Comparison of ENCODE assay signal across 9 mouse cellular contexts in genomic region chr9:35200529-35201060, GRCm38 (mm10). TPM values are rescaled to one million over a fixed set of nuclear protein-coding genes. Genes with fewer than 3 reads are reported as not detected.
DNase-seq lines count a peak whose midpoint lies in the region; ATAC-seq and TF ChIP-seq lines count a peak whose summit lies in the region.
"Had no signal": no experiment of that assay in that cellular context is flagged by ENCODE, and none has a peak within 500 bp of the region (broad histone marks: within the 10 kb centered on the region; RNA-seq: fewer than 3 reads in every experiment).

No protein-coding gene starts in this region.

- H3K4me1 ChIP-seq in kidney, embryonic 14.5 days (ENCODE audit: control insufficient read depth, insufficient read depth, low read length) = peaks cover 8% of the 10 kb centered on the region
- no peaks in the 10 kb centered on the region for H3K4me1 ChIP-seq in hindbrain, postnatal 0 days (ENCODE audit: insufficient read depth, low read length)
- peaks cover 10% of the 10 kb centered on the region for H3K4me1 ChIP-seq in midbrain, embryonic 15.5 days

- intact Hi-C loops in left cerebral cortex, postnatal 36 days (cut with DNase I) = no loop called here

- H3K27me3 ChIP-seq in kidney, embryonic 14.5 days (ENCODE audit: control insufficient read depth, insufficient read depth, low read length) = no peaks in the 10 kb centered on the region
- no peaks in the 10 kb centered on the region for H3K27me3 ChIP-seq in hindbrain, postnatal 0 days (ENCODE audit: insufficient read depth, low read length)
- H3K27me3 ChIP-seq in midbrain, embryonic 15.5 days (replicated peaks) = no peaks in the 10 kb centered on the region
- H3K27me3 ChIP-seq: Patski had no signal

- H3K36me3 ChIP-seq in kidney, embryonic 14.5 days (ENCODE audit: control insufficient read depth, insufficient read depth, low read length) = peaks cover 14% of the 10 kb centered on the region
- H3K36me3 ChIP-seq in hindbrain, postnatal 0 days (ENCODE audit: insufficient read depth, low read length) = peaks cover 7% of the 10 kb centered on the region; the same call in 1 of the 2 replicates
- no peaks in the 10 kb centered on the region for H3K36me3 ChIP-seq in midbrain, embryonic 15.5 days (replicated peaks)

- DNase-seq in kidney, adult 18-20 months = no peak
- DNase-seq in c-Kit-positive CD71-positive TER-119-positive erythroid progenitor cells, embryonic 14.5 days (ENCODE audit: low spot score) = peak; percentile 74
- no peak for DNase-seq in hindbrain, postnatal 0 days (ENCODE audit: low spot score)
- DNase-seq in urinary bladder, postnatal 4 days (ENCODE audit: low spot score in 2 of 2) = no peak
- no peak for DNase-seq in left cerebral cortex, postnatal 36 days (ENCODE audit: low spot score in 2 of 2)
- DNase-seq in adrenal gland, adult (ENCODE audit: inconsistent age in 2 of 2, low spot score in 1 of 2) = no peak

- TF ChIP-seq CTCF in hindbrain, postnatal 0 days (IDR thresholded peaks at IDR 0.05; ENCODE audit: low read depth) = no peak

- H3K9ac ChIP-seq in kidney, embryonic 14.5 days (ENCODE audit: low read depth, low read length) = no peak overlapping the region
- 0 out of 2 replicates have a peak overlapping the region, but pooled peaks have one; percentile 67 for H3K9ac ChIP-seq in hindbrain, postnatal 0 days (replicated peaks; ENCODE audit: low read length)
- no peak overlapping the region for H3K9ac ChIP-seq in midbrain, embryonic 15.5 days

- peak overlapping the region; percentile 81 for H3K4me2 ChIP-seq in kidney, embryonic 14.5 days (replicated peaks; ENCODE audit: low read depth, low read length)
- peak overlapping the region; percentile 72 for H3K4me2 ChIP-seq in hindbrain, postnatal 0 days (ENCODE audit: low read depth, low read length)
- peak overlapping the region; percentile 63 for H3K4me2 ChIP-seq in midbrain, embryonic 15.5 days

- 48% methylated on average over 9 of the region's 9 CpGs for WGBS in kidney, embryonic 14.5 days
- WGBS in hindbrain, postnatal 0 days = 54% methylated on average over 9 of the region's 9 CpGs
- 58% methylated on average over 9 of the region's 9 CpGs for WGBS in midbrain, embryonic 15.5 days

- no peaks in the 10 kb centered on the region for H3K9me3 ChIP-seq in kidney, embryonic 14.5 days (ENCODE audit: control insufficient read depth, low read length)
- no peaks in the 10 kb centered on the region for H3K9me3 ChIP-seq in hindbrain, postnatal 0 days (ENCODE audit: low read length)
- no peaks in the 10 kb centered on the region for H3K9me3 ChIP-seq in midbrain, embryonic 15.5 days

- ATAC-seq in kidney, embryonic 14.5 days (ENCODE audit: low FRiP score, low TSS enrichment) = no peak
- no peak for ATAC-seq in hindbrain, postnatal 0 days
- 0 out of 2 replicates have a peak, but pooled peaks have one; percentile 44 for ATAC-seq in midbrain, embryonic 15.5 days (replicated peaks)

- H3K4me3 ChIP-seq in kidney, embryonic 14.5 days (ENCODE audit: low read length) = peak overlapping the region; percentile 62
- H3K4me3 ChIP-seq in hindbrain, postnatal 0 days (ENCODE audit: low read length) = peak overlapping the region; percentile 65
- peak overlapping the region; percentile 44 for H3K4me3 ChIP-seq in midbrain, embryonic 15.5 days

- no peak overlapping the region for H3K27ac ChIP-seq in kidney, embryonic 14.5 days (ENCODE audit: low read depth, low read length)
- H3K27ac ChIP-seq in hindbrain, postnatal 0 days = peak overlapping the region; percentile 5; the same call in 1 of the 2 replicates
- H3K27ac ChIP-seq in midbrain, embryonic 15.5 days = no peak overlapping the region

RNA-seq across cellular contexts. Expression of gene Tirap, which starts 0.5 kb away (rescaled TPM):
- polyA plus RNA-seq in kidney, embryonic 14.5 days (2014; fragmentation: Nextera tagmentation; extraction: Ambion mirVana) = 10.1 and 12.5 TPM in 2 replicates
- total RNA-seq in hindbrain, postnatal 0 days (2014; rRNA removed) = 2.8 and 3.4 TPM in 2 replicates
- 3.1 and 3.4 TPM in 2 replicates for polyA plus RNA-seq in hindbrain, postnatal 0 days (2015; fragmentation: Nextera tagmentation; extraction: Ambion mirVana)
- 4.4 and 5.3 TPM in 2 replicates for polyA plus RNA-seq in midbrain, embryonic 15.5 days (2015; fragmentation: Nextera tagmentation; extraction: Ambion mirVana)
- total RNA-seq in left cerebral cortex, postnatal 36 days (2021) = 1 to 10 TPM; 1.6 to 2.4 TPM

RNA-seq across cellular contexts. Expression of gene Srpr, which starts 0.6 kb away (rescaled TPM):
- 89.1 and 125 TPM in 2 replicates for polyA plus RNA-seq in kidney, embryonic 14.5 days (2014; fragmentation: Nextera tagmentation; extraction: Ambion mirVana)
- 35.5 and 40.5 TPM in 2 replicates for total RNA-seq in hindbrain, postnatal 0 days (2014; rRNA removed)
- polyA plus RNA-seq in hindbrain, postnatal 0 days (2015; fragmentation: Nextera tagmentation; extraction: Ambion mirVana) = 62.9 and 66.3 TPM in 2 replicates
- 65.3 and 65.8 TPM in 2 replicates for polyA plus RNA-seq in midbrain, embryonic 15.5 days (2015; fragmentation: Nextera tagmentation; extraction: Ambion mirVana)
- total RNA-seq in left cerebral cortex, postnatal 36 days (2021) = 10 to 100 TPM; 61.3 to 65.0 TPM

RNA-seq across cellular contexts. Expression of gene Foxred1, which starts 10.3 kb away (rescaled TPM):
- polyA plus RNA-seq in kidney, embryonic 14.5 days (2014; fragmentation: Nextera tagmentation; extraction: Ambion mirVana) = 32.5 and 41.7 TPM in 2 replicates
- total RNA-seq in hindbrain, postnatal 0 days (2014; rRNA removed) = 31.4 and 38.2 TPM in 2 replicates
- 44.7 and 47.5 TPM in 2 replicates for polyA plus RNA-seq in hindbrain, postnatal 0 days (2015; fragmentation: Nextera tagmentation; extraction: Ambion mirVana)
- polyA plus RNA-seq in midbrain, embryonic 15.5 days (2015; fragmentation: Nextera tagmentation; extraction: Ambion mirVana) = 49.6 and 51.8 TPM in 2 replicates
- 10 to 100 TPM; 32.4 to 41.2 TPM for total RNA-seq in left cerebral cortex, postnatal 36 days (2021)

RNA-seq across cellular contexts. Expression of gene Dcps, which starts 24.7 kb away (rescaled TPM):
- polyA plus RNA-seq in kidney, embryonic 14.5 days (2014; fragmentation: Nextera tagmentation; extraction: Ambion mirVana) = 93.1 and 99.9 TPM in 2 replicates
- total RNA-seq in hindbrain, postnatal 0 days (2014; rRNA removed) = 31.9 and 48.5 TPM in 2 replicates
- polyA plus RNA-seq in hindbrain, postnatal 0 days (2015; fragmentation: Nextera tagmentation; extraction: Ambion mirVana) = 53.3 and 55.3 TPM in 2 replicates
- polyA plus RNA-seq in midbrain, embryonic 15.5 days (2015; fragmentation: Nextera tagmentation; extraction: Ambion mirVana) = 80.3 and 81.2 TPM in 2 replicates
- total RNA-seq in left cerebral cortex, postnatal 36 days (2021) = 10 to 100 TPM; 16.4 to 16.7 TPM
